Comparison of ENCODE assay signal across 19 mouse cellular contexts in the genomic region with DNA sequence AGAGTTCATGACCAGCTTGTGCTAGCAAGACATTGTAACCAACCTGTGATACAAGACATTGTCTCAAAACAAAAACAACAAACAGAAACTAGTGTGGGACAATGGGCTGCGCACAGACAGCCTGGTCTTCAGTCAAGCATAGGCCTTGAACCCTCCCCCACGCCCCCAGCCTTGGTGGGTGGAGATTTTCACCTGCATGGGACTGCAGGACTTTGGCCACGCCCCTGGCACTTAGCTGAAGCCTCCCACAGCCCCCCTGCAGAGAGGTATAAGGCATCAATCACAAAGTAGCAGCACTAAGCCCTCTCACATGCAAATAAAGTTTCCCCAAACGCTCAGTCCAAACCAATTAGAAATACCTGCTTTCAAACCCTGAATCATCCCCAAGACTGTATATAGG.
"Had no signal": no experiment of that assay in that cellular context is flagged by ENCODE, and none has a peak within 500 bp of the region (broad histone marks: within the 10 kb centered on the region; RNA-seq: fewer than 3 reads in every experiment).

No protein-coding gene starts in this region.

- H3K9ac ChIP-seq: liver, embryonic 13.5 days; midbrain, embryonic 13.5 days; neural tube, embryonic 13.5 days; stomach, embryonic 15.5 days had no signal

- ATAC-seq: midbrain, embryonic 13.5 days; midbrain, embryonic 16.5 days had no signal

- H3K36me3 ChIP-seq: liver, embryonic 13.5 days; midbrain, embryonic 13.5 days; neural tube, embryonic 13.5 days; stomach, embryonic 15.5 days had no signal

- DNase-seq: kidney, adult 2 months; kidney, postnatal 25 days; left cerebral cortex, postnatal 4 days; liver, embryonic 13.5 days; lung, adult 2 months; lung, postnatal 14 days; lung, postnatal 4 days; retina, postnatal 1 day; right cerebral cortex, postnatal 25 days; spleen, adult 18-20 months; thymus, adult 2 months; thymus, postnatal 14 days; thymus, postnatal 4 days had no signal

- H3K27ac ChIP-seq: kidney, postnatal 0 days; liver, embryonic 13.5 days; midbrain, embryonic 13.5 days; neural tube, embryonic 13.5 days; stomach, embryonic 15.5 days had no signal

- H3K4me3 ChIP-seq: liver, embryonic 13.5 days; midbrain, embryonic 13.5 days; myocyte; neural tube, embryonic 13.5 days; stomach, embryonic 15.5 days had no signal

- H3K27me3 ChIP-seq: liver, embryonic 13.5 days; midbrain, embryonic 13.5 days; neural tube, embryonic 13.5 days; stomach, embryonic 15.5 days had no signal

- H3K4me2 ChIP-seq: liver, embryonic 13.5 days; midbrain, embryonic 13.5 days; neural tube, embryonic 13.5 days; stomach, embryonic 15.5 days had no signal

- H3K9me3 ChIP-seq: liver, embryonic 13.5 days; midbrain, embryonic 13.5 days; neural tube, embryonic 13.5 days; stomach, embryonic 15.5 days had no signal

- H3K4me1 ChIP-seq: liver, embryonic 13.5 days; midbrain, embryonic 13.5 days; neural tube, embryonic 13.5 days; stomach, embryonic 15.5 days had no signal
